In the genomic region with DNA sequence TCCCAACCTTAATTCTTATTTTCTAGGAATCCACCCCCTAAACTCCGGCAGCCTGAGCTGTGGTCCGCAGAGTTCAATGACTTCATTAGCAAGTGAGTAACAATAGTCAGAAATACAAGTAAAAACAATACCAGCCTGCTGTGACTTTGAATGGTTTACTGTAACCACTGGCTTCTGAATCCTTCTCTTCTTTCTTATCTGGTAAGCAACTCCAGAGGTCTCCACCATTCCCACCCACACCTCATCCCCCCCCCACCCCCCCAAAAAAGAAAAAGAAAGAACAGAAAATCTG, we compare ENCODE assay signal across 21 mouse cellular contexts.
DNase-seq lines count a peak whose midpoint lies in the region; ATAC-seq and TF ChIP-seq lines count a peak whose summit lies in the region.
"Had no signal": no experiment of that assay in that cellular context is flagged by ENCODE, and none has a peak within 500 bp of the region (broad histone marks: within the 10 kb centered on the region; RNA-seq: fewer than 3 reads in every experiment).

No protein-coding gene starts in this region.

- H3K27me3 ChIP-seq in hindbrain, embryonic 12.5 days: no peaks in the 10 kb centered on the region
- no peaks in the 10 kb centered on the region for H3K27me3 ChIP-seq in hindbrain, embryonic 10.5 days (ENCODE audit: insufficient read depth, poor library complexity, severe bottlenecking)
- H3K27me3 ChIP-seq in hindbrain, embryonic 14.5 days (ENCODE audit: control insufficient read depth, insufficient read depth, low read length): no peaks in the 10 kb centered on the region
- H3K27me3 ChIP-seq in midbrain, postnatal 0 days (ENCODE audit: insufficient read depth, low read length): no peaks in the 10 kb centered on the region
- H3K27me3 ChIP-seq: limb, embryonic 15.5 days; liver, embryonic 15.5 days; stomach, embryonic 15.5 days had no signal

- H3K4me3 ChIP-seq in hindbrain, embryonic 12.5 days: no peak overlapping the region
- H3K4me3 ChIP-seq in hindbrain, embryonic 10.5 days: no peak overlapping the region
- H3K4me3 ChIP-seq in hindbrain, embryonic 14.5 days (replicated peaks; ENCODE audit: low read length): no peak overlapping the region
- no peak overlapping the region for H3K4me3 ChIP-seq in midbrain, postnatal 0 days (ENCODE audit: low read depth, low read length)
- H3K4me3 ChIP-seq: gastrocnemius, adult 2 months; limb, embryonic 15.5 days; liver, embryonic 15.5 days; stomach, embryonic 15.5 days had no signal

- no peak for DNase-seq in hindbrain, embryonic 10.5 days (ENCODE audit: low spot score)
- peak; percentile 26 for DNase-seq in ZHBTc4 (ENCODE audit: low read depth, low spot score)
- DNase-seq in hindbrain, embryonic 14.5 days (ENCODE audit: low spot score): no peak
- no peak for DNase-seq in midbrain, postnatal 0 days (ENCODE audit: low spot score)
- DNase-seq in kidney, postnatal 4 days: no peak
- DNase-seq in right cerebral cortex, postnatal 10 days (ENCODE audit: low spot score in 2 of 2): no peak
- DNase-seq in cerebellum, postnatal 4 days (ENCODE audit: low spot score in 2 of 2): no peak
- DNase-seq: cerebellum, adult 9-10 months; gastrocnemius, adult 2 months; heart, postnatal 10 days; kidney, adult 2 months; kidney, postnatal 10 days; thymus, adult 18-20 months; thymus, postnatal 4 days had no signal

- H3K36me3 ChIP-seq in hindbrain, embryonic 12.5 days: no peaks in the 10 kb centered on the region
- H3K36me3 ChIP-seq in hindbrain, embryonic 10.5 days: no peaks in the 10 kb centered on the region
- no peaks in the 10 kb centered on the region for H3K36me3 ChIP-seq in hindbrain, embryonic 14.5 days (replicated peaks; ENCODE audit: control insufficient read depth, insufficient read depth)
- no peaks in the 10 kb centered on the region for H3K36me3 ChIP-seq in midbrain, postnatal 0 days (ENCODE audit: insufficient read depth, low read length)
- H3K36me3 ChIP-seq: limb, embryonic 15.5 days; liver, embryonic 15.5 days; stomach, embryonic 15.5 days had no signal

- TF ChIP-seq CTCF in midbrain, postnatal 0 days (IDR thresholded peaks at IDR 0.05): no peak

- no peak overlapping the region for H3K4me2 ChIP-seq in hindbrain, embryonic 12.5 days (replicated peaks)
- peak overlapping the region; percentile 22; the same call in 1 of the 2 replicates for H3K4me2 ChIP-seq in hindbrain, embryonic 14.5 days (replicated peaks)
- no peak overlapping the region for H3K4me2 ChIP-seq in midbrain, postnatal 0 days (ENCODE audit: low read depth, low read length, poor library complexity, severe bottlenecking)
- H3K4me2 ChIP-seq: heart, embryonic 11.5 days; limb, embryonic 15.5 days; liver, embryonic 15.5 days; stomach, embryonic 15.5 days had no signal

- peak; percentile 14; the same call in 1 of the 2 replicates for ATAC-seq in hindbrain, embryonic 12.5 days (ENCODE audit: low FRiP score)
- no peak for ATAC-seq in hindbrain, embryonic 14.5 days (ENCODE audit: low FRiP score)
- ATAC-seq in midbrain, postnatal 0 days (ENCODE audit: low FRiP score): 0 out of 2 replicates have a peak, but pooled peaks have one; percentile 38
- ATAC-seq: CD4-positive, CD25-positive, alpha-beta regulatory T cell, adult 4 months; inflammation-experienced regulatory T-cells, adult 6 months had no signal

- H3K9me3 ChIP-seq in hindbrain, embryonic 12.5 days (replicated peaks): no peaks in the 10 kb centered on the region
- no peaks in the 10 kb centered on the region for H3K9me3 ChIP-seq in hindbrain, embryonic 10.5 days
- no peaks in the 10 kb centered on the region for H3K9me3 ChIP-seq in hindbrain, embryonic 14.5 days (ENCODE audit: control insufficient read depth, low read length)
- H3K9me3 ChIP-seq in midbrain, postnatal 0 days (ENCODE audit: low read length): no peaks in the 10 kb centered on the region
- H3K9me3 ChIP-seq: limb, embryonic 15.5 days; liver, embryonic 15.5 days; stomach, embryonic 15.5 days had no signal

- H3K9ac ChIP-seq in hindbrain, embryonic 12.5 days: no peak overlapping the region
- no peak overlapping the region for H3K9ac ChIP-seq in hindbrain, embryonic 14.5 days
- no peak overlapping the region for H3K9ac ChIP-seq in midbrain, postnatal 0 days (replicated peaks; ENCODE audit: low read length, poor library complexity, severe bottlenecking)
- H3K9ac ChIP-seq: limb, embryonic 15.5 days; liver, embryonic 15.5 days; stomach, embryonic 15.5 days had no signal

- H3K27ac ChIP-seq in hindbrain, embryonic 12.5 days: peak overlapping the region; percentile 84; the same call in 1 of the 2 replicates
- H3K27ac ChIP-seq in hindbrain, embryonic 10.5 days: no peak overlapping the region
- peak overlapping the region; percentile 84 for H3K27ac ChIP-seq in hindbrain, embryonic 14.5 days
- H3K27ac ChIP-seq in midbrain, postnatal 0 days (ENCODE audit: low read depth, low read length): no peak overlapping the region
- H3K27ac ChIP-seq: gastrocnemius, adult 2 months; limb, embryonic 15.5 days; liver, embryonic 15.5 days; stomach, embryonic 15.5 days had no signal

- WGBS in hindbrain, embryonic 12.5 days: 17% methylated on average over 2 of the region's 2 CpGs
- WGBS in hindbrain, embryonic 10.5 days: 20% methylated on average over 2 of the region's 2 CpGs
- WGBS in hindbrain, embryonic 14.5 days: 9% methylated on average over 2 of the region's 2 CpGs
- 11% methylated on average over 2 of the region's 2 CpGs for WGBS in midbrain, postnatal 0 days

- H3K4me1 ChIP-seq in hindbrain, embryonic 12.5 days: peaks cover 8% of the 10 kb centered on the region
- no peaks in the 10 kb centered on the region for H3K4me1 ChIP-seq in hindbrain, embryonic 10.5 days (replicated peaks)
- H3K4me1 ChIP-seq in hindbrain, embryonic 14.5 days (replicated peaks; ENCODE audit: control insufficient read depth, insufficient read depth, low read length): peaks cover 9% of the 10 kb centered on the region
- no peaks in the 10 kb centered on the region for H3K4me1 ChIP-seq in midbrain, postnatal 0 days (ENCODE audit: insufficient read depth, low read length)
- H3K4me1 ChIP-seq: limb, embryonic 15.5 days; liver, embryonic 15.5 days; stomach, embryonic 15.5 days had no signal

Comparison
In these comparisons a context has a peak if more than half of its experiments do, and no peak if none do; other contexts are left out.
1. H3K27ac ChIP-seq: peak in hindbrain, embryonic 12.5 days (single experiment) and hindbrain, embryonic 14.5 days (single experiment); none in hindbrain, embryonic 10.5 days (single experiment) and midbrain, postnatal 0 days (single experiment).